Mouse (Mus musculus) midbrain, postnatal 0 days (tissue): ENCODE measurements around the gene Nxnl2. TPM values are rescaled to one million over a fixed set of nuclear protein-coding genes. Genes with fewer than 3 reads are reported as not detected.

Experiments used
- ATAC-seq: fragments of 200-750 bp; cut with Nextera tagmentation; 2 replicates; pipeline ENCODE4 v1.8.0; 2017; ENCODE audit warnings: moderate number of reproducible peaks, mild to moderate bottlenecking, moderate TSS enrichment, moderate library complexity; ENCODE audit not compliant: low FRiP score
- DNase-seq: peaks from one replicate; pipeline ENCODE4 v3.0.0-alpha.2; 2015; ENCODE audit warnings: low spot score
- H3K27ac ChIP-seq: fragments of 300-500 bp; sonication (generic); 2 replicates; pipeline ENCODE4 v1.5.1; 2014; ENCODE audit warnings: low read depth, mild to moderate bottlenecking, low read length, mixed read lengths
- H3K27me3 ChIP-seq: fragments of 300-500 bp; sonication (generic); 2 replicates; pipeline ENCODE4 v1.6.1; 2014; ENCODE audit warnings: low read length, control low read depth, mixed read lengths; ENCODE audit not compliant: insufficient read depth
- H3K36me3 ChIP-seq: fragments of 300-500 bp; sonication (generic); 2 replicates; pipeline ENCODE4 v1.6.1; 2014; ENCODE audit warnings: low read length, control low read depth, mixed read lengths; ENCODE audit not compliant: insufficient read depth
- H3K4me1 ChIP-seq: fragments of 300-500 bp; sonication (generic); 2 replicates; pipeline ENCODE4 v1.6.1; 2014; ENCODE audit warnings: mild to moderate bottlenecking, control low read depth, antibody characterized with exemption, low read length, mixed read lengths; ENCODE audit not compliant: insufficient read depth
- H3K4me2 ChIP-seq: fragments of 300-500 bp; sonication (generic); 2 replicates; pipeline ENCODE4 v1.6.1; 2014; ENCODE audit warnings: low read depth, mild to moderate bottlenecking, low read length, mixed read lengths; ENCODE audit not compliant: poor library complexity, severe bottlenecking
- H3K4me3 ChIP-seq: fragments of 300-500 bp; sonication (generic); 2 replicates; pipeline ENCODE4 v1.5.1; 2014; ENCODE audit warnings: low read depth, mild to moderate bottlenecking, low read length, moderate library complexity
- H3K9ac ChIP-seq: fragments of 300-500 bp; sonication (generic); replicated peaks from 2 replicates; pipeline ENCODE4 v1.6.1; 2014; ENCODE audit warnings: mild to moderate bottlenecking, low read length, moderate library complexity, mixed read lengths; ENCODE audit not compliant: poor library complexity, severe bottlenecking
- H3K9me3 ChIP-seq: fragments of 300-500 bp; sonication (generic); 2 replicates; pipeline ENCODE4 v1.6.1; 2016; ENCODE audit warnings: low read length, control low read depth
- CTCF ChIP-seq: IDR thresholded peaks from 2 replicates; pipeline ENCODE4 v1.5.1; 2016; ENCODE audit warnings: antibody characterized with exemption, mild to moderate bottlenecking
- WGBS: fragments of 180-500 bp; shearing (Covaris S2); extraction: QIAGEN DNeasy Blood & Tissue Kit; methylation state at CpG from one replicate; pipeline ENCODE4 v1.1.7; 2014; 5-methylcytosine and 5-hydroxymethylcytosine counted together
- polyA plus RNA-seq: library from polyadenylated mRNA; unstranded; fragments of >200 nt; fragmentation: Nextera tagmentation; extraction: Ambion mirVana; gene quantifications from 2 replicates; pipeline ENCODE4 v1.2.1, GENCODE M21; 2015
- total RNA-seq: library from RNA; depleted of rRNA; stranded (reverse); fragments of >200 nt; gene quantifications from 2 replicates; pipeline ENCODE4 v1.2.3, GENCODE M21; 2014; rRNA removed

Gene Nxnl2
- total RNA-seq (3.4 and 6.7 TPM in 2 replicates), polyA plus RNA-seq (8.3 and 9.3 TPM in 2 replicates)

DNA sequence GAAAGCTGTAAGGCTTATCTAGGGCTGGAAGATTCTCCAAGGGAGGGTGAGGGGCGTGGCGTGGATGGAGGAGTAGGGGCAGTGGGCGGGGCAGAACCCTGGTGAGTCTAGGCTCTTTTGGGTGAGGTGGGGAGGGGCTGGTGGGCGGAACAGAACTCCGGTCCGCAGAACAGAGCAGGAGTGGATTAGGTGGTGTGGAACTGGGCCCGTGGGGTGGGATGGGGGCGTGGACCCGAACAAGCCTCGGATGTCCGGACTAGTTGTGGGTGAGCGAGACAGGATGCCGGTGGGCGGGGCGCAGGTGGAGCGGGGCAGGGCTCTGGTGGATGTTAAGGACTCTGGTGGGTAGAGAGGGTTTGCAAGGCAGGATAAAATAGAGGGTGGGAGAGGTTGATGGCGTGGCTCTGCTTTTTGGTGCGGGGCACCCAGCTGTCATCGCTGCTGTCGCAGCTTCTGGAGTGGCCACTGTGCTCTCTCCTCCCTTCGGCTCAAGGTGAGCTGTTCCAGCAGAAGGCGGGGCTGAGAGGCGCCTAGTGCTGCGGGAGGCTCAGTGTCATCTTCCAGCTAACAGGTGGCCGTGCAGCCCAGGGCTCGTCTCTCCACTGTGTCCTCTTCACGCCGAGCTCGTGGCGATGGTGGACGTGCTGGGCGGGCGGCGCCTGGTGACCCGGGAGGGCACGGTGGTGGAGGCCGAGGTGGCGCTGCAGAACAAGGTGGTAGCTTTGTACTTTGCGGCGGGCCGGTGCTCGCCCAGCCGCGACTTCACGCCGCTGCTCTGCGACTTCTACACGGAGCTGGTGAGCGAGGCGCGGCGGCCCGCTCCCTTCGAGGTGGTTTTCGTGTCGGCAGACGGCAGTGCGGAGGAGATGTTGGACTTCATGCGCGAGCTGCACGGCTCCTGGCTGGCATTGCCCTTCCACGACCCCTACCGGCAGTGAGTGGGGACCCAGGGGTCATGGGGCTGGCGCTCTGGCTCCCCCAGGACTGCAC lies at the start of gene Nxnl2:
Gene Nxnl2 (plus strand): TSS at position 332 of the 990 bp plus-strand sequence.
- H3K4me2 ChIP-seq = peak within 1 kb of the TSS; percentile 87
- DNase-seq = peak; percentile 39
- 1% methylated on average over 62 of the region's 64 CpGs for WGBS

GRCm38 (mm10) chr13:51121966-51122365 lies 48.9 kb upstream of the Nxnl2 start:
- ATAC-seq = no peak
- DNase-seq = no peak
- WGBS = 39% methylated on average over 1 of the region's 1 CpGs
- no peak for TF ChIP-seq CTCF
- Histone ChIP-seq H3K27ac (no peak overlapping the region), H3K27me3 (no peaks in the 10 kb centered on the region), H3K4me2 (no peak overlapping the region), H3K9ac (no peak overlapping the region), H3K4me1 (peaks cover 12% of the 10 kb centered on the region; the same call in 1 of the 2 replicates), H3K36me3 (no peaks in the 10 kb centered on the region), H3K9me3 (no peaks in the 10 kb centered on the region), H3K4me3 (no peak overlapping the region)

More for the DNA sequence above, at the start of gene Nxnl2:
- Histone ChIP-seq H3K27me3 (peaks cover 10% of the 10 kb centered on the region; the same call in 1 of the 2 replicates), H3K9me3 (no peaks in the 10 kb centered on the region), H3K9ac (peak within 1 kb of the TSS; percentile 52), H3K27ac (no peak within 1 kb of the TSS), H3K36me3 (no peaks in the 10 kb centered on the region), H3K4me1 (no peaks in the 10 kb centered on the region; the same call in 1 of the 2 replicates), H3K4me3 (peak within 1 kb of the TSS; percentile 52)
- TF ChIP-seq CTCF = peak; percentile 68
- ATAC-seq = peak; percentile 66

GRCm38 (mm10) chr13:51122771-51123170 lies 48.1 kb upstream of the Nxnl2 start:
- peaks cover 12% of the 10 kb centered on the region; the same call in 1 of the 2 replicates for H3K4me1 ChIP-seq
- H3K9ac ChIP-seq = no peak overlapping the region
- no peak overlapping the region for H3K4me3 ChIP-seq
- TF ChIP-seq CTCF = no peak
- no peak for DNase-seq
- no peaks in the 10 kb centered on the region for H3K9me3 ChIP-seq
- H3K36me3 ChIP-seq = no peaks in the 10 kb centered on the region
- 69% methylated on average over 8 of the region's 8 CpGs for WGBS
- ATAC-seq = no peak
- no peaks in the 10 kb centered on the region for H3K27me3 ChIP-seq
- H3K27ac ChIP-seq = no peak overlapping the region
- H3K4me2 ChIP-seq = no peak overlapping the region

DNA sequence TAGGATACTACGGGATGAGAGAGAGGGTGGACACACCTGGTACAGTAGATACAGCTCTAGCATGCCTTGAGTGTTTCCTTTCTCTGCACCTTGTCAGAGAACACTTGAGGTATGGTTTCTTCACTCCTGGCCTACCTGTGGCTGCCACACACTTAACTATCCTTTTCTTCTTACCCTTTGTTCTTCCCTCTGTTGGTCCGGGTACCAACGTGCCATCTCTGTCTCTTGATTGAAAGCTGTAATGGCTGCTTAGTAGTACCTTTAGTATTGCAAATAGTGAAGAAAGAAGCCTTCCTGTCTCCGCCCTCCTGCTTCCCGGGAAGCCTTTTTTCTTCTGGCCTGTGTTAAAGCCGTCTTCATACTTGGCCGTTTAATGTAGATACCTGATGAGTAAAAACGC lies 45.5 kb upstream of the Nxnl2 start:
- DNase-seq (no peak), ATAC-seq (no peak)
- Histone ChIP-seq H3K27ac (no peak overlapping the region), H3K9me3 (no peaks in the 10 kb centered on the region), H3K4me2 (no peak overlapping the region), H3K27me3 (no peaks in the 10 kb centered on the region), H3K4me3 (no peak overlapping the region), H3K9ac (no peak overlapping the region), H3K36me3 (0 out of 2 replicates have a peak, but pooled peaks cover 3% of the 10 kb centered on the region), H3K4me1 (0 out of 2 replicates have a peak, but pooled peaks cover 6% of the 10 kb centered on the region)
- WGBS = 76% methylated on average over 8 of the region's 8 CpGs
- TF ChIP-seq CTCF = no peak

GRCm38 (mm10) chr13:51127906-51128305 lies 42.9 kb upstream of the Nxnl2 start:
- H3K9me3 ChIP-seq = no peaks in the 10 kb centered on the region
- peaks cover 5% of the 10 kb centered on the region; the same call in 1 of the 2 replicates for H3K36me3 ChIP-seq
- no peak overlapping the region for H3K4me2 ChIP-seq
- H3K9ac ChIP-seq = no peak overlapping the region
- no peaks in the 10 kb centered on the region for H3K4me1 ChIP-seq
- ATAC-seq (no peak), DNase-seq (no peak)
- no peak overlapping the region for H3K27ac ChIP-seq
- 97% methylated on average over 2 of the region's 2 CpGs for WGBS
- TF ChIP-seq CTCF = no peak
- no peak overlapping the region for H3K4me3 ChIP-seq
- H3K27me3 ChIP-seq = no peaks in the 10 kb centered on the region

- peaks cover 5% of the 10 kb centered on the region; the same call in 1 of the 2 replicates for H3K36me3 ChIP-seq
- H3K4me1 ChIP-seq = no peaks in the 10 kb centered on the region
- no peak overlapping the region for H3K4me2 ChIP-seq
- no peak for ATAC-seq
- no peaks in the 10 kb centered on the region for H3K27me3 ChIP-seq
- H3K9ac ChIP-seq = no peak overlapping the region
- TF ChIP-seq CTCF = no peak
- 93% methylated on average over 7 of the region's 7 CpGs for WGBS
- DNase-seq = no peak
- no peak overlapping the region for H3K4me3 ChIP-seq
- no peaks in the 10 kb centered on the region for H3K9me3 ChIP-seq
- no peak overlapping the region for H3K27ac ChIP-seq
Measured at GRCm38 (mm10) chr13:51128417-51128816, 42.4 kb upstream of the Nxnl2 start.
